Mouse (Mus musculus) ES-E14 (cell line): ENCODE data around the gene Fcrlb.

ENCODE experiments used
- MAFK ChIP-seq: IDR thresholded peaks from 2 replicates; pipeline ENCODE4 v1.6.1; 2014; ENCODE audit warnings: mild to moderate bottlenecking, low read depth, low read length, inconsistent platforms; ENCODE audit not compliant: insufficient read depth
- ZNF384 ChIP-seq: IDR thresholded peaks from 2 replicates; pipeline ENCODE4 v1.6.1; 2012; ENCODE audit warnings: low read depth, low read length, inconsistent platforms

DNA sequence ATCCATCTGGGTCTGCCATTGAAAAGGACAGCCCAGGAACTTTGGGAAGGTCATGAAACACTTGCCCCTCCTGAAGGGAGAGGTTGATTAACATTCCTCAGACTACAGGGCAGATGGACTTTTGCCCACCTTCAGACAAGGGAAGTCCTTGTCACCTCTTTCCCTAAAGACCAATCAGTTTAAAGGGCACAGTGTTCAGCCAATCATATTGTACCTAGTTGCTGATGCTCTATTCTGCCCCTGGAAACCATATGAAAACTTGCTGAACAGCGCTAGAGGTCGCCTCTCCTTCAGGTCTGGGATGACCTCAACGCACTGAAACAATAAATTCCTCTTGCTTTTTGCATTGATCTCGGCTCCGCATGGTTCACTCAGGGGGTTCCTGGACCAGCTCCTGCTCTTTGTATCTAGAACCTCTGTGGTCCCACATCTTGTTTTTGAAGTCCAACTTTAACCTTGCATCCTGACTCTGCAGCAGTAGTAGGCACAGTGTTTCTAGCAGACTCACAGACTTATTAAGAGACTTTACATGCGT, 20.7 kb upstream of the Fcrlb start:
- TF ChIP-seq MAFK = no peak
- TF ChIP-seq ZNF384 = no peak
